Mouse (Mus musculus): ENCODE data around the gene Celsr3.

- TF ChIP-seq POLR2A (IDR thresholded peaks at IDR 0.05; ENCODE audit: extremely low read depth, insufficient read depth, low read length) (peak; percentile 89), CTCF (IDR thresholded peaks at IDR 0.05; ENCODE audit: low read depth, low read length) (peak; percentile 24)
Observed at GRCm38 (mm10) chr9:108854241-108854696, 28.1 kb downstream of the Celsr3 start.

Measured in liver, adult 2 months (tissue).